Mouse (Mus musculus) heart, embryonic 12.5 days (tissue): ENCODE measurements at regions not wholly inside any gene's neighbourhood (a gene's known extent, or its start where the extent isn't known, plus 50 kb on each side); places are given as distances from the start of the nearest gene placed in this dataset.
A peak's percentile ranks its signal among the peaks of the same experiment; 100 is the strongest.

Source experiments
- ATAC-seq: fragments of 200-750 bp; cut with Nextera tagmentation; 2 replicates; pipeline ENCODE4 v1.8.0; 2017; ENCODE audit warnings: moderate TSS enrichment, moderate library complexity; ENCODE audit not compliant: insufficient number of reproducible peaks, low FRiP score
- H3K27ac ChIP-seq: fragments of 300-500 bp; sonication (generic); 2 replicates; pipeline ENCODE4 v1.5.1; 2016; ENCODE audit warnings: mild to moderate bottlenecking, moderate library complexity; ENCODE audit not compliant: poor library complexity, severe bottlenecking
- H3K27me3 ChIP-seq: fragments of 300-500 bp; sonication (generic); replicated peaks from 2 replicates; pipeline ENCODE4 v1.6.1; 2016; ENCODE audit warnings: mild to moderate bottlenecking, moderate library complexity
- H3K36me3 ChIP-seq: fragments of 300-500 bp; sonication (generic); 2 replicates; pipeline ENCODE4 v1.6.1; 2016; ENCODE audit warnings: mild to moderate bottlenecking, moderate library complexity
- H3K4me1 ChIP-seq: fragments of 300-500 bp; sonication (generic); replicated peaks from 2 replicates; pipeline ENCODE4 v1.6.1; 2016; ENCODE audit warnings: mild to moderate bottlenecking
- H3K4me2 ChIP-seq: fragments of 300-500 bp; sonication (generic); 2 replicates; pipeline ENCODE4 v1.6.1; 2016; ENCODE audit warnings: mild to moderate bottlenecking, moderate library complexity
- H3K4me3 ChIP-seq: fragments of 300-500 bp; sonication (generic); 2 replicates; pipeline ENCODE4 v1.5.1; 2016; ENCODE audit warnings: mild to moderate bottlenecking
- H3K9ac ChIP-seq: fragments of 300-500 bp; sonication (generic); 2 replicates; pipeline ENCODE4 v1.6.1; 2016; ENCODE audit warnings: mild to moderate bottlenecking, moderate library complexity
- H3K9me3 ChIP-seq: fragments of 300-500 bp; sonication (generic); replicated peaks from 2 replicates; pipeline ENCODE4 v1.6.1; 2016; ENCODE audit warnings: mild to moderate bottlenecking, moderate library complexity
- WGBS: fragments of 180-500 bp; shearing (Covaris S2); methylation state at CpG from one replicate; pipeline ENCODE4 v1.1.7; 2016; 5-methylcytosine and 5-hydroxymethylcytosine counted together

DNA sequence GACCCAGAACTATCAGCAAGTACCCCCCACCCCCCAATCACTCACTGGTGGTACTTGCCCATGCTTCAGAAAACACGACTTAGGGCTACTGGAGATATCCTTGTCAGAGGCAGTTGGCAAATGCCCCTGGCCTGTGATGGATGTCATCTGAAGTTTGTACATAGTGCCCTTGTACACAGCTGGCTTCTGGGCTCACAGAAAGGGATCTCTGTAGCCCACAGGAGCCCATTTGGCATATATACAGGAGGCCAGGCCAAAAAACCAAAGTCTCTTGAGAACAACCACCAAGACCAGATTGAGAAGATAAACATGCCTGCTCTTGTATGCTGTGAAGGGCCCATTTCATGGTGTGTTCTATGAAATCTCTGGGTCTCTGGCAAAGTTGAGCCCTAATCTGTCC lies 181.3 kb upstream of the Kbtbd8 start:
- H3K36me3 ChIP-seq, result no peaks in the 10 kb centered on the region
- H3K4me1 ChIP-seq, result peaks cover 4% of the 10 kb centered on the region; the same call in 1 of the 2 replicates
- H3K9ac ChIP-seq, result no peak overlapping the region

DNA sequence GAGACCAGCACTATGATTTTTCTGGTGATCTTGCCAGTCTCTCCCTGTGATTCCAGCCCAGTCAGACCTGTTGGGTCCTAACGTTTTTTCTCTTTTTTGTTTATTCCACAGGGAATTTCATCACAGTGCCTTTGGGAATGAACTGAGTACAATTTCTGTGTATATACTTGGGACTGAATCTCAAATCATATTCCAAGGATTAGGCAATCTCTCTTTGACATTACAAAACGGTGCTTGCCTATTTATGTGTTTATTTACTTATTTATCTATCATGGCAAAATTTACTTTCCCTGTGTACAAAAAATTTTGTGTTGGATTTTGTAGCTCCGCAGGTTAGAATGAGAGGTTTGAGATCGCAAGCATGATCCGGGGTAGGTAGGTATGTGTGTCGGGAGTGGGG lies 189.2 kb upstream of the Kbtbd8 start:
- WGBS, result 85% methylated on average over 6 of the region's 6 CpGs
- H3K27ac ChIP-seq, result no peak overlapping the region
- no peaks in the 10 kb centered on the region for H3K36me3 ChIP-seq
- no peak overlapping the region for H3K4me3 ChIP-seq
- ATAC-seq, result no peak
- H3K27me3 ChIP-seq, result no peaks in the 10 kb centered on the region
- peaks cover 10% of the 10 kb centered on the region for H3K4me1 ChIP-seq
- no peak overlapping the region for H3K4me2 ChIP-seq
- no peaks in the 10 kb centered on the region for H3K9me3 ChIP-seq
- no peak overlapping the region for H3K9ac ChIP-seq

More for the DNA sequence above, 181.3 kb upstream of the Kbtbd8 start:
- 48% methylated on average over 1 of the region's 1 CpGs for WGBS
- H3K27me3 ChIP-seq, result no peaks in the 10 kb centered on the region
- no peak overlapping the region for H3K4me2 ChIP-seq
- no peak for ATAC-seq
- H3K9me3 ChIP-seq, result no peaks in the 10 kb centered on the region
- H3K4me3 ChIP-seq, result no peak overlapping the region
- no peak overlapping the region for H3K27ac ChIP-seq

DNA sequence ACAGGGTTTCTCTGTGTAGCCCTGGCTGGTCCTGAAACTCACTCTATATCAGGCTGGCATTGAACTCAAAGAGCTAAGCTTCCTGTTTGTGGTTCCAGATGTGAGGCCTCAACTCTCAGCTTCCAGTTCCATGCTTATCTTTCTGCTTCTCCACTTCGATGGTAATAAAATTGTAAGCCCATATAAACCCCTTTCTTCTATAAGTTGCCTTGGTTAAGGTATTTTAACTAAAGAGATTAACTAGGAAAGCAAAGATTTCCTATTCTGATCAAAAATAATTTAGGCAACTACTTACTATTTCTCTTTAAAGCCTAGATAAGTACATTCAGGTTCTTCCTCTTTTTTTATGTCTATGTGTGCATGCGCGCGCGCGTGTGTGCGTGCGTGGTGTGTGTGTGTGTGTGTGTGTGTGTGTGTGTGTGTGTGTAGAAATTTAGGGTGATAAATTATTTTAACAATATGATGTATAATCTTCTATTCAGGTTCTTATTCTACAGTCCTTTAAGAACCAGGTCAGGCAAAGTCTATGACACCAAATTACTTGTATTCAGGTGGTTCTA lies 190.3 kb upstream of the Kbtbd8 start:
- WGBS, result 91% methylated on average over 8 of the region's 8 CpGs
- H3K27ac ChIP-seq, result no peak overlapping the region
- no peak for ATAC-seq
- no peaks in the 10 kb centered on the region for H3K27me3 ChIP-seq
- H3K9me3 ChIP-seq, result no peaks in the 10 kb centered on the region
- no peak overlapping the region for H3K4me3 ChIP-seq
- H3K36me3 ChIP-seq, result no peaks in the 10 kb centered on the region
- H3K4me2 ChIP-seq, result no peak overlapping the region
- peaks cover 10% of the 10 kb centered on the region for H3K4me1 ChIP-seq
- H3K9ac ChIP-seq, result no peak overlapping the region

DNA sequence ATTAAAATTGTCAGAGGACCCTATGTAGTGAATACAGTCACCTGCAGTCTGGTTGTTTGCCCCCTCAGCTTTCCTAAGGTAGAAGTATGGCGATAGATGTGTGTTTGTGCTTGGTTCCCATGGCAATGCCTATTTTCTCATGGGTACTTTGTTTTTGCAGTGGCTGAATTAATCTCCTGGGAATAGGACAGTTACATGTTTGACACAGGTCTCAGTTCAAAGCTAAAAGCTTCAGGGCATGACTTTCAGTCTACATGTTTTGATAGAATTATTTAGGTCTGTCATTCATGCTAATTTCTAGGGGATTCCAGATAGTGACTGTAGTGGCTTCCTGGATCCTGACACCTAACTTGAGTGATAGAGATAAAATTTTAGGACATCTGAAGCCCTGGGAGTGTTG lies 191.6 kb upstream of the Kbtbd8 start:
- H3K27me3 ChIP-seq, result no peaks in the 10 kb centered on the region
- H3K27ac ChIP-seq, result no peak overlapping the region
- H3K9ac ChIP-seq, result no peak overlapping the region
- H3K4me3 ChIP-seq, result no peak overlapping the region
- H3K4me1 ChIP-seq, result peaks cover 10% of the 10 kb centered on the region
- no peaks in the 10 kb centered on the region for H3K9me3 ChIP-seq
- no peak for ATAC-seq
- no peaks in the 10 kb centered on the region for H3K36me3 ChIP-seq
- H3K4me2 ChIP-seq, result no peak overlapping the region
- WGBS, result 82% methylated on average over 1 of the region's 1 CpGs

DNA sequence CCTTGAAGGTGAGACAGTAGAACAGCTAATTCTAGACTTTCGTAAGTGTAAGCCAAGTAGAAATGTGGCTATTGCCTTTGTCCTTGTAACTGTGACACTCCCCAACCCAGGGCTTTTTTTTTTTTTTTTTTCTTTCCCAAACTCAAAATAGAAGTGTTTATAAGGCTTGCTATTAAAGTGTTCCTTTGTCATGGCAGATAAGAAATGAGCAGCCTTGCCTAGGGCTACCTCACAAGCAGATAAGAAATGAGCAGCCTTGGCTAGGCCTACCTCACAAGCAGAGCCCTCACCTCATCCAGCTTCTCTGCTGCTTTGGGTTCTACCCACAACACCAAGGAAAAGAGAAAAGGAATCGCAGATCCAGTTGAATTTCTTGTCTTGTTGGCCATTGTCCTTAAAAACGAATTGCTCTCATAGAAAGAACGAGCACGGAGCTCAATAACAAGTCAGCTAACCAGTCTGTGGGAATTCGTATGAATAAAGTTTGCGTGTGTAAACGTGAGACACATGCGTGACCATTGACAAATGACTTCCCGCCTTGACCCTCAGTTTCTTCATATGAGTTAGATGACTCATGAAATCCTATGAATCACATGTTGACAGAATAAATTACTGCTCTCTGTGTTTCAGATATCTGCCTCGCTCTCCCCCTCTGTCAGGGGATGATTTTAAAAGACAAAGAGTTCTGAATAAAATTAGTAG lies 192.6 kb upstream of the Kbtbd8 start:
- Histone ChIP-seq H3K4me1 (peaks cover 13% of the 10 kb centered on the region), H3K4me2 (no peak overlapping the region), H3K27ac (no peak overlapping the region), H3K4me3 (no peak overlapping the region), H3K9me3 (no peaks in the 10 kb centered on the region), H3K9ac (no peak overlapping the region), H3K36me3 (no peaks in the 10 kb centered on the region), H3K27me3 (no peaks in the 10 kb centered on the region)
- ATAC-seq, result no peak
- 86% methylated on average over 11 of the region's 11 CpGs for WGBS

DNA sequence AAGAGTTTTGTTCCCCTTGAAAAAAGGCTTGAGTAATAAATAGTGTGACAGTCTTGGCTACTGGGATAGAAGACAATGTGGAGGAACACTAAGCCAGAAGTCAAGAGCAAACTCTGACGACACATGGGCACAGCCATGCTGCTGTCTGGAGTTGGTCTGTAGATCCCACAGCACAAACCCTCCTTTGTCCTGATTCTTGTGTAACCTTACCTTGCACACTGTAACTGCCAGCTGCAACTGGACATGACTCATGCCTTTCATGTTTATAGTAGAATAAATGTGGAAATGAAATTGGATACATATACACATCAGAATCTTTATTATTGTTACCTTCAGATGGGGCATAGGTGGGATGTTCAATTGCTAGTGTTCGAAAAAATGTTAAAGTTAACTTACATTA lies 195.3 kb upstream of the Kbtbd8 start:
- Histone ChIP-seq H3K27me3 (no peaks in the 10 kb centered on the region), H3K4me1 (peaks cover 24% of the 10 kb centered on the region), H3K9me3 (no peaks in the 10 kb centered on the region), H3K36me3 (no peaks in the 10 kb centered on the region), H3K27ac (no peak overlapping the region), H3K9ac (no peak overlapping the region), H3K4me3 (no peak overlapping the region), H3K4me2 (no peak overlapping the region)
- 71% methylated on average over 2 of the region's 2 CpGs for WGBS
- no peak for ATAC-seq

DNA sequence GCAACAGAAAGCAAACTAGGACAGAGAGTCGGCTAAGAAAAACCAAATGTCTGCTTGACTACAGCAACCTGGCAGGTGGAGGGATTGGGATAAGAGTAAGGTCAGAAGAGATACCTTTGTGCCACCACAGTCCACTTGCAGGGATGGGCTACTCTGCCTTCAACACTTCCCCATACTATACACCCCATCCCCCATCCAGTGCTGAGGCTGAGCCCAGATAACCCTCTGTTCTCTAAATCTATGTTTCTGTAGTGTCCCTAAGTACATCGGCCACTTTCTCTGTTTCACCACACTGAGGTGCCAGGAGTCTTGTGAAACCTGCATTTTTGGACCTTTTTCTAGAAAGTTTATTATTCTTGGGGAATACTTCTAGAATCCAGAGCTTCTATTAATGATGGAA lies 196.3 kb upstream of the Kbtbd8 start:
- Histone ChIP-seq H3K36me3 (no peaks in the 10 kb centered on the region), H3K9ac (no peak overlapping the region), H3K4me3 (no peak overlapping the region), H3K27me3 (no peaks in the 10 kb centered on the region), H3K9me3 (no peaks in the 10 kb centered on the region), H3K4me2 (no peak overlapping the region), H3K4me1 (peaks cover 29% of the 10 kb centered on the region), H3K27ac (no peak overlapping the region)
- no peak for ATAC-seq
- 81% methylated on average over 2 of the region's 2 CpGs for WGBS

DNA sequence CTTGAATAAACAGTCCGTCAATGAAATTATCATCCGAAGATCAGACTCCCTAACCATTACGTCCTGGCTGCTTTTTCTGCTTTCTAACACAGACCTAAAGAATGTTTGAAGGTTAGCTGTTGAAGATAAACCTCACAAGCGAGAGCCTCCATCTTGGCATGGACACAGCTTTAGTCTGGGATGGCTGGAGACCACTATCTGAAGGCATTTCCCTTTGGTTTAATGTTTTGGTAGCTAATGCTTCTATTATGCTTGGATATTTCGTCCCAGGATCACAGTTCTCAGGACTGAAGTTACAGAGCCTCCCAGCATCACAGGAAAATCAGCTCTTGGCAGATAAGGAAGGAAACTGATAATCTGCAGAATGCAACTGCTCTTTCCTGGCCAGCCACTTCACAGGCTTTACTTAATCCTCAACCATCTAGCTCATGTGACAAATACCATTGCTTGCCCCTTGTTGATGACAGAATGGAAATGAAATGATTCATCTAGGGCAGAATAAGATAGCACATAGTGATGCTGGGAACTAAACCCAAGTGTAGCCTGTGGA lies 197.8 kb upstream of the Kbtbd8 start:
- WGBS, result 28% methylated on average over 5 of the region's 5 CpGs

DNA sequence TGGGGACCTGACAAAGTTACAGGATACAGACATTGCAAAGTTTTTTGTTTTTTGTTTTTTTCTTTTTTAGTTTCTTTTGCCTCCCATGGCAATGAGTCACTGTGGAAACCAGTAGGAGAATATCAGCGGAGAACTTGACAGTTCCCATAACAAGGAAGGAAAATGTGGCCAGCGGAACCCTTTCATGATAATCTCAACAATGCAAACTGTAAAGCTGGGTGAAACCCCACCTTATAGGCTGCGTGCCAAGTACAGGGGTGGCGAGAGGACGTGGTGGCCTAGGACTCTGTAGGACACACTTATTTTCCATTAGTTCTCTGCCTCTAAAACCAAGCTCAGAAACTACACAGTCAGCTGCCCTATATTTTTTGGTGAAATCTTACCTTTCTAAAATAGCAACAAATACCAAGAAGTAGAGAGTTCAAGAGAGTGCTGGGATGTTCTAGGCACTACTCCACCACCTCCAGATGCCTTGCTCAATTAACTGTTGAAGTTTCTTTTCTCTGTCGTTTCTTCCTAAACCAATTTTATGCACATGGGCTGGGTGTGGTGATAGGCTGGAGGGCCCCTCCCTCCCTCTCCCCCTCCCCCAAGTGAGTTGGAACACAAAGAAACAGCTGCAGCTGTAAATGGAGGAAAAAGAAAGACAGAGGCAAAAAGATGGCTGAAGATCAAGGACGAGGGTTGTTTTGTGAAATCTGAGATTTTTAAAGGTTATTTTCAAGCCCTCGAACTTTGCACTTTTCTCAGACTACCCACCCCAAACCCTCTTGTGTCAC lies 201.0 kb upstream of the Kbtbd8 start:
- Histone ChIP-seq H3K9ac (no peak overlapping the region), H3K27ac (peak overlapping the region; percentile 71), H3K36me3 (no peaks in the 10 kb centered on the region), H3K4me3 (no peak overlapping the region), H3K27me3 (no peaks in the 10 kb centered on the region), H3K4me2 (no peak overlapping the region), H3K9me3 (no peaks in the 10 kb centered on the region), H3K4me1 (peaks cover 19% of the 10 kb centered on the region)
- 45% methylated on average over 8 of the region's 8 CpGs for whole genome bisulfite sequencing
- peak; percentile 80 for ATAC-seq

More for the DNA sequence above, 197.8 kb upstream of the Kbtbd8 start:
- H3K27me3 ChIP-seq, result no peaks in the 10 kb centered on the region
- H3K9ac ChIP-seq, result no peak overlapping the region
- no peak overlapping the region for H3K4me2 ChIP-seq
- no peaks in the 10 kb centered on the region for H3K9me3 ChIP-seq
- H3K4me1 ChIP-seq, result peaks cover 25% of the 10 kb centered on the region
- peak overlapping the region; percentile 35; the same call in 1 of the 2 replicates for H3K27ac ChIP-seq
- ATAC-seq, result peak; percentile 64
- H3K4me3 ChIP-seq, result no peak overlapping the region
- H3K36me3 ChIP-seq, result no peaks in the 10 kb centered on the region

DNA sequence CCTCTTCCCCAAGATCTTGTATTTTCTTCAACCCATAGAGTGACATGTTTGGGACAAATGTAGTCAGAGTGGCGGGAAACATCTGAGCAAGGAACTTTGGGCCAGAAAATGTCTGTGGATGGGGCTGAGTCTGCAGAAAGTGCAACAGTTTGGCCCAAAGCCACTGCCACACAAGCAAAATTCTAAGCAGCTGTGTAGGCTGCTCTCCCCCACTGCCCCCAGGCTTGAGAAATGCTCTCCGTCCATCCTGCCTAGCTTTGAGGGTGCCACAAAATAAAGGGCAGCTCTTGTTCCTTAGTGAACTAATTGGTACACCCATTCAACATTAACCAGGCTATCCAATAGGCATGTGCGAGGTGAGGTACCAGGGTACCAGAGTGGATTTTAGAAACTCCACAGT lies 205.2 kb upstream of the Kbtbd8 start:
- Histone ChIP-seq H3K27me3 (no peaks in the 10 kb centered on the region), H3K4me1 (peaks cover 5% of the 10 kb centered on the region), H3K9me3 (no peaks in the 10 kb centered on the region), H3K9ac (no peak overlapping the region), H3K4me3 (no peak overlapping the region), H3K27ac (no peak overlapping the region), H3K36me3 (no peaks in the 10 kb centered on the region), H3K4me2 (no peak overlapping the region)
- WGBS, result 69% methylated on average over 3 of the region's 3 CpGs
- ATAC-seq, result no peak

DNA sequence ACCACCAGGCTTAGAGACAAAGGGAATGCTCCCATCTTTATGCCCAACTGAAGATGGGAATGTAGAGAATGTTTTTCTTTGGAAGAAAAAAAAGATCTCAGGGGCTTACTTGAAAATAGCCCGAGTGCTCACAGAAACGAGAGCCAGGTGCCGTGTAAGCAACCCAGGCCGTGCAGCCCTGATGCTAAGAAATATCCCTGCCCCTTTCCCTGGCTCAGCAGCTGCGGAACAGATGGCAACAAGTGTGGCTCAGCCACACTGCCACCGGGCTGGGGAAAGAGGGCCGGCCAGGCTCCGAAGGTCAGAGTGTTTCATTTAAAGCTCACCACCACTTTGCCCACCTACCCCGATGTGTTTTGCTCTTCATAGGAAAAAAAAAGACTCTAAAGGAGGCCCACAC lies 205.7 kb upstream of the Kbtbd8 start:
- Histone ChIP-seq H3K4me2 (no peak overlapping the region), H3K27ac (no peak overlapping the region), H3K4me3 (no peak overlapping the region), H3K9me3 (no peaks in the 10 kb centered on the region), H3K27me3 (no peaks in the 10 kb centered on the region), H3K9ac (no peak overlapping the region), H3K4me1 (peaks cover 5% of the 10 kb centered on the region), H3K36me3 (no peaks in the 10 kb centered on the region)
- no peak for ATAC-seq
- WGBS, result 62% methylated on average over 9 of the region's 9 CpGs
